Mouse (Mus musculus): ENCODE data around the gene Iqgap3.
A peak's percentile ranks its signal among the peaks of the same experiment; 100 is the strongest.

Gene Iqgap3

GRCm38 (mm10) chr3:88139243-88140177 lies 57.7 kb downstream of the Iqgap3 start:
- DNase-seq: peak; percentile 75

- DNase-seq: peak; percentile 36
Measured at GRCm38 (mm10) chr3:88140178-88140902, 58.6 kb downstream of the Iqgap3 start.

GRCm38 (mm10) chr3:88140903-88141430 lies 59.2 kb downstream of the Iqgap3 start:
- DNase-seq: peak; percentile 59

- peak; percentile 69 for DNase-seq
Measured at GRCm38 (mm10) chr3:88141439-88141786, 59.6 kb downstream of the Iqgap3 start.

GRCm38 (mm10) chr3:88141787-88142523 lies 60.2 kb downstream of the Iqgap3 start, which contains the start of gene Mef2d:
Gene Mef2d, plus strand, starts transcription at chr3:88142372.
- DNase-seq: peak; percentile 96

GRCm38 (mm10) chr3:88142546-88142915 lies 60.8 kb downstream of the Iqgap3 start:
- DNase-seq: no peak

- DNase-seq: peak; percentile 55
Measured at GRCm38 (mm10) chr3:88142916-88143771, 61.4 kb downstream of the Iqgap3 start.

- DNase-seq: peak; percentile 63
Measured at GRCm38 (mm10) chr3:88143961-88144486, 62.3 kb downstream of the Iqgap3 start.

- no peak for DNase-seq
Measured at GRCm38 (mm10) chr3:88144648-88145410, 63.1 kb downstream of the Iqgap3 start.

GRCm38 (mm10) chr3:88145411-88145782 lies 63.6 kb downstream of the Iqgap3 start:
- DNase-seq: peak; percentile 60

GRCm38 (mm10) chr3:88145952-88146351 lies 64.2 kb downstream of the Iqgap3 start:
- no peak for DNase-seq

GRCm38 (mm10) chr3:88146376-88147112 lies 64.8 kb downstream of the Iqgap3 start:
- DNase-seq: peak; percentile 40

GRCm38 (mm10) chr3:88147444-88147843 lies 65.7 kb downstream of the Iqgap3 start:
- DNase-seq: peak; percentile 78

- DNase-seq: no peak
Measured at GRCm38 (mm10) chr3:88147866-88148265, 66.1 kb downstream of the Iqgap3 start.

GRCm38 (mm10) chr3:88148354-88148753 lies 66.6 kb downstream of the Iqgap3 start:
- no peak for DNase-seq

GRCm38 (mm10) chr3:88148776-88149509 lies 67.2 kb downstream of the Iqgap3 start:
- DNase-seq: no peak

GRCm38 (mm10) chr3:88149510-88149974 lies 67.8 kb downstream of the Iqgap3 start:
- DNase-seq: no peak

- DNase-seq: peak; percentile 67
Measured at GRCm38 (mm10) chr3:88150061-88150998, 68.6 kb downstream of the Iqgap3 start.
